Mouse (Mus musculus) brown adipose tissue, adult 24 weeks (tissue): ENCODE measurements at regions not wholly inside any gene's neighbourhood (a gene's known extent, or its start where the extent isn't known, plus 50 kb on each side); places are given as distances from the start of the nearest gene placed in this dataset.

Source experiments
- H3K27ac ChIP-seq: fragments of 200-500 bp; replicated peaks from 2 replicates; pipeline ENCODE4 v1.5.1; 2012; ENCODE audit warnings: low read depth, mild to moderate bottlenecking, low read length
- H3K4me1 ChIP-seq: fragments of 200-500 bp; 2 replicates; pipeline ENCODE4 v1.6.1; 2012; ENCODE audit warnings: low read length, mixed read lengths; ENCODE audit not compliant: control insufficient read depth, insufficient read depth, insufficient read length
- H3K4me3 ChIP-seq: fragments of 200-500 bp; 2 replicates; pipeline ENCODE4 v1.5.1; 2012; ENCODE audit warnings: low read depth, mild to moderate bottlenecking, low read length, moderate library complexity; ENCODE audit not compliant: insufficient read depth

- H3K4me1 ChIP-seq: no peaks in the 10 kb centered on the region
- H3K27ac ChIP-seq: no peak overlapping the region
- no peak overlapping the region for H3K4me3 ChIP-seq
Measured at GRCm38 (mm10) chr4:153068484-153069033, 414.1 kb downstream of the Ajap1 start.

GRCm38 (mm10) chr4:153064021-153064605 lies 418.5 kb downstream of the Ajap1 start:
- Histone ChIP-seq H3K27ac (no peak overlapping the region), H3K4me1 (no peaks in the 10 kb centered on the region), H3K4me3 (no peak overlapping the region)

GRCm38 (mm10) chr4:153063402-153063801 lies 419.2 kb downstream of the Ajap1 start:
- Histone ChIP-seq H3K27ac (no peak overlapping the region), H3K4me1 (no peaks in the 10 kb centered on the region), H3K4me3 (no peak overlapping the region)

GRCm38 (mm10) chr4:153058152-153058551 lies 424.5 kb downstream of the Ajap1 start:
- no peak overlapping the region for H3K27ac ChIP-seq
- H3K4me1 ChIP-seq: no peaks in the 10 kb centered on the region
- H3K4me3 ChIP-seq: no peak overlapping the region

- H3K4me1 ChIP-seq: no peaks in the 10 kb centered on the region
- H3K27ac ChIP-seq: no peak overlapping the region
- H3K4me3 ChIP-seq: no peak overlapping the region
Measured at GRCm38 (mm10) chr4:153023711-153024110, 458.9 kb downstream of the Ajap1 start.

- Histone ChIP-seq H3K4me3 (no peak overlapping the region), H3K27ac (no peak overlapping the region), H3K4me1 (no peaks in the 10 kb centered on the region)
Measured at GRCm38 (mm10) chr4:153019211-153019610, 463.4 kb downstream of the Ajap1 start.

- H3K4me3 ChIP-seq: no peak overlapping the region
- no peak overlapping the region for H3K27ac ChIP-seq
Measured at GRCm38 (mm10) chr4:153018138-153018921, 464.3 kb downstream of the Ajap1 start.

GRCm38 (mm10) chr4:153017816-153018137 lies 464.8 kb downstream of the Ajap1 start:
- Histone ChIP-seq H3K4me3 (no peak overlapping the region), H3K27ac (no peak overlapping the region), H3K4me1 (no peaks in the 10 kb centered on the region)

More at GRCm38 (mm10) chr4:153018138-153018921, 464.3 kb downstream of the Ajap1 start:
- H3K4me1 ChIP-seq: no peaks in the 10 kb centered on the region

GRCm38 (mm10) chr4:153003338-153003737 lies 479.3 kb downstream of the Ajap1 start:
- no peaks in the 10 kb centered on the region for H3K4me1 ChIP-seq
- H3K4me3 ChIP-seq: no peak overlapping the region
- no peak overlapping the region for H3K27ac ChIP-seq

- H3K4me3 ChIP-seq: no peak overlapping the region
- H3K27ac ChIP-seq: no peak overlapping the region
- no peaks in the 10 kb centered on the region for H3K4me1 ChIP-seq
Measured at GRCm38 (mm10) chr4:153002516-153002915, 480.1 kb downstream of the Ajap1 start.

GRCm38 (mm10) chr4:153001761-153002160 lies 480.9 kb downstream of the Ajap1 start:
- H3K27ac ChIP-seq: no peak overlapping the region
- H3K4me3 ChIP-seq: no peak overlapping the region
- H3K4me1 ChIP-seq: no peaks in the 10 kb centered on the region

- no peak overlapping the region for H3K4me3 ChIP-seq
- H3K4me1 ChIP-seq: no peaks in the 10 kb centered on the region
- H3K27ac ChIP-seq: no peak overlapping the region
Measured at GRCm38 (mm10) chr4:152999526-152999925, 483.1 kb downstream of the Ajap1 start.

- Histone ChIP-seq H3K27ac (no peak overlapping the region), H3K4me3 (no peak overlapping the region), H3K4me1 (no peaks in the 10 kb centered on the region)
Measured at GRCm38 (mm10) chr4:152997251-152997650, 485.4 kb downstream of the Ajap1 start.

GRCm38 (mm10) chr4:152996641-152997040 lies 486.0 kb downstream of the Ajap1 start:
- H3K4me1 ChIP-seq: no peaks in the 10 kb centered on the region
- no peak overlapping the region for H3K4me3 ChIP-seq

GRCm38 (mm10) chr4:152995052-152995595 lies 487.5 kb downstream of the Ajap1 start:
- Histone ChIP-seq H3K4me1 (no peaks in the 10 kb centered on the region), H3K27ac (no peak overlapping the region), H3K4me3 (no peak overlapping the region)

More at GRCm38 (mm10) chr4:152996641-152997040, 486.0 kb downstream of the Ajap1 start:
- H3K27ac ChIP-seq: no peak overlapping the region
